Mouse (Mus musculus) c-Kit-negative CD71-positive TER-119-positive erythroid progenitor cells, embryonic 14.5 days (primary cell): Measurements from ENCODE around the gene Idh2.
"Not testable (repeated sequence)": the region's sequence is repeated elsewhere in the genome, so short reads cannot be mapped to it uniquely, and the experiment has no call there.

Source experiments
- DNase-seq: peaks from one replicate; pipeline ENCODE4 v3.0.0-alpha.2; 2013; ENCODE audit warnings: low read depth, low spot score

The Idh2 gene

DNA sequence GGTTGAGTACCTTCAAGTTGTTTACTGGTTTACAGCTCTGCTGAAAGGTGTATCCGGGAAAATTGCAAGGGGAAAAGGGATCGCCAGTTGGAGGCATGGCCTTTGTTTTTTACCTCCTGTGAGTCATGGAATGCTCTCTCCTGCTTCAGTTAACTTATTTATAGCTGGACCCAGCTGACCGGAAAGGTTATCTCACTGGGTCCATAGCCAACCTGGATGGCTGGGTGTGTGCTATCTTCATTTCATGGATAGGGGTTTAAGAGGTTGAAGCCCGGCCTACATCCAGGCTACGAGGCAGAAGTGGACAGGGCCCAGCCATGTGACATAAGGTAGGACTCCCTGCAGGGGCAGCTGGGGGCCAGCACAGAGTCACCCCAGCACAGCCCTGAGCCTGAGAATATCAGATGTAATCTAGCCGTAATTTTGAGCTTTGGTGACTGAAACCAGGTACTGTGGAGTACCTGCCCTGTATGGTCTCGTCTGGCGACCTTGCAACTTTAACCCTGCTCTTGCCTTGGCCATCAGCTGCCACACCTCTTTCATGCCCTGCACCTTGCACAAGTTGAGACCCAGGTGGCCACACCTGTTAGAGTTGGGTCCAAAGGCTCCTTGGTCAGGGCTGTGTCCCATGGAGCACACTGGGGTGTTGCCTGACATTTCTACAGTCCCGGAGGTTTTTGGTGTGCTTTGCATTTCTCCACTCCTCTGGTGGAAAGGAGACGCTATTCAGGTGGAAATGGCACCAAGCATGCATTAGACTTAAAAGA is 55.0 kb downstream of the Idh2 start:
- no peak for DNase-seq

DNA sequence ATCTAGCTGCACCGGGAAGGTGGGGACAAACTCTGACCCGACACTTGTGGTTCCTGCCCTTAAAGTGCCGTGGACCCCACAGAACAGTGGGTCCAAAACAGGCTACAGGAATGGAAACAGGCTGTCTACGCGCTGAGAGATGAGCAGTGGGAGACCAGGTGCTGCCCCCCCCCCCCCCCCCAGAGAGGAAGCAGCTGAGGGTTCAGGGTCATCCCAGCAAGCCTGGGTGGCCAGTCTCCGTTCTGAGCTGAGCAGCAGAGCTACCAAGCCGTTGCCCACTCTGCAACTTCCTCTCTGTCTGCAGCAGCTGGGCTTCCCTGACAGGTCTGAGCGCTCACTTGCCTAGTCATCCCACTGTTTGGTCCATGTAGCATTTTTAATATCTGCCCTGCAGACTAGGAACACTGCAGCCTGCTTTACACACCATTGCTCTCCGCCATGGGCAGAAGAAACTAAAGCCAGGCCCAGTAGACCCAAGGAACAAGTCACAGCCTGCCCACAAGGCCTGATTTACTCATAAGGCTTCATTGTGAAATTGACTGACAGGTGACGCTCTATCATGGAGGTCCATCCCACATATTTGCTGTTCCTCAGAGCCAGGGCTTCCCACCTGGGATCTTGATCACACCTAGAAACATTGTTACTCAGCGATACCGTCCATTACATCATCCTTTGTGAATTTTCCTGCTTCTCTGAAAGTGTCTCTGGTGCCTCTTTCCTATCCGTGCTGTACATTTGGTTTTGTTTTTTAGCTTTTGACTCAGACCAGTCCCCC is 55.9 kb downstream of the Idh2 start:
- DNase-seq, result no peak

DNA sequence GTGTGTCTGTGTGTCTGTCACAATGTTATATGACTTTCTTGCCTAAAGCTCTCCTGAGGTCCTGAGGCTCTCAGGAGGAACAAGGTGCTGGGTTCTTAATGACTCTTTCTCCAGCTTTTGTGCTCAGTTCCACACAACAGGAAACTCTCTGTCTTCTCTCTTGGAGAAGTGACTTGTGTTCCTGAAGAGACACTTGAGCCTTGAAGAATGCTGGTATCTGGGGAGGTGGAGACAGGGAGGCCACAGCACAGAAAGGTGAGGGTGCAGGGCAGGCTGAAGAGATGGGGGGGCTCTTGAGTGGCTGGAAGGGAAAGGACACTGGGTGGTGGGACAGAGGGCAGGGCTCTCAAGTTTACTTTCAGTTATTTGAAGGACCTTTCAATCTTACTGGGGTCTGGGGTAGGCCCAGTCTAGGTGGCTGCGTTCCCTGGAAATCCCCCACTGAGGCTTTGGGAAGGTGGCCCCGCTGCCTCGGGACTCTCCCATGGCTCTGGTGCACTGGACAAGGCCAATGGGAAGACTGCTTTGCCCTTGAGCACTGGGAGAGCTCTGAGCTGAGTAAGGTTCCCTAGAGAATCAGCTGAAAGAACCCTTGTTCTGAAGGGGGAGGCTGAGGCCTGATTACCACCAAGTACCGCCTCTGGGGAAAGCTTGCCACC is 56.7 kb downstream of the Idh2 start:
- DNase-seq, result no peak

DNA sequence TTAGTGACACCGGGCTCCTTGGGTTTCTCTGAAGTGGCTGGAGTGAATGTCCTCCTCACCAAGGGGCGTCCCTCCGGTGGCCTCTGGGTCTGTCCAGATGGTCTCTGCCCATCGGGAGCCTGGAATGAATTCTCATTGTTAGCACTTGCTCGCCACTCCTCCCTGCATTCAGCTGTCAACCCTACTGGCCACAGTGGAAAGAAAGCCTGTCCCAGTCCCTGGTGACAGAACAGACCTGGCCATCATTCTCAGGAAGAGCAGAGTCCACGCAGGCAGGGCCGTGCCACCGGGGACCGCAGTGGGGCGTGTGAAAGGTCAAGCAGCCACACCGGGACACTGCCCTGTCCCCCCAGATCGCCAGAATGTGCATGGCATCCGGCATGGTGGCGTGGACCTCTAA is 57.4 kb downstream of the Idh2 start:
- DNase-seq, result no peak

DNA sequence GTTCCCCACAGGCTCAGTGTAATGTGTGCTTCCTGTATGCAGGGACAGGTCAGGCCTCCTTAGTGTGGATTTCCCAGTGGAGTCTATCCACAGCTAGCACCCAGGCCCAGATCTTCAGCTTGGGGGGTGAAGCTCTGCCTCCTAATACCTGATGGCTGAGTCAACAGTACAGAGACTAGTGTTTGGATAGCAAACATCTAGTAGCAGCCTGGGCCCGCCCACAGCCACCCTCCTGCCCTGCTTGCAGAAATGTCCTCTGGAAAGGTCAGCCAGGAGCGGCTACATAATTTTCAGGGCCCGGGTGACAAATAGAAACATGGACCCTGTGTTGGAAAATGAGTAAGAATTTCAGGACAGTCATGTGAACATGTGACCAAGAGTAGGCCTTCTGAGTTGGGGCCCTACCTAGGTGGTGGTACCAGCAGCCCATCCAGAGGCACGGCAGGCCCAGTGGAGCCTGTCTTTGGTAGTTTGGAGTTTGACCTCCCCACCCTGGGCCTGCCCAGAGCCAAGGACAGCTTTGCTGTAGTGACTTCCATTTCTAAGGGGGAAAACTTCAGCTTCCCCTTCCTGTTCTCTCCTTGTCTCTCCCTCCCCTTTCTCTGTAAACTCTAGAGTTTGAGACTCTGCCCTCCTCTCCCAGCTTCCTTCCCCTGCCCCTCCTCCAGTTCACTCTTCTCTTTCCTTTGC is 58.0 kb downstream of the Idh2 start:
- no peak for DNase-seq

DNA sequence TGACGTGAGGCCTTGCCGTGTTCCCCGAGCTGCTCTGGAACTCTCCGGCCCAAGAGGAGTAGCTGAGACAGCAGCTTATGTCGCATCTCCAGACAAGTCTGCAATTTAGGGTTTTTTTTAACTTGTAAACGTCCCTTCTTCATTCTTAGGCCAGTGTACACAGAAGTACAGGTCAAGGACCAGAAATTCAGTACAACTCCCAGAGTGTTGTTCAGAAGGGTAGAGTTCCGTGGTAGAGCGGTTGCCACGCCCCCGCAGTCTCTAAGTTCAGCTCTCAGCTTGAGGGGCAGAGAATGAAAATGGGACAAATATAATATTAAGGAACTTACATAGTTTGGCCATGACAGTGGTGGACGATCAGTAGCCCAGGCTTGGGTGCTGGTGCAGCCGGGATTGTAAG is 59.4 kb downstream of the Idh2 start:
- no peak for DNase-seq

DNA sequence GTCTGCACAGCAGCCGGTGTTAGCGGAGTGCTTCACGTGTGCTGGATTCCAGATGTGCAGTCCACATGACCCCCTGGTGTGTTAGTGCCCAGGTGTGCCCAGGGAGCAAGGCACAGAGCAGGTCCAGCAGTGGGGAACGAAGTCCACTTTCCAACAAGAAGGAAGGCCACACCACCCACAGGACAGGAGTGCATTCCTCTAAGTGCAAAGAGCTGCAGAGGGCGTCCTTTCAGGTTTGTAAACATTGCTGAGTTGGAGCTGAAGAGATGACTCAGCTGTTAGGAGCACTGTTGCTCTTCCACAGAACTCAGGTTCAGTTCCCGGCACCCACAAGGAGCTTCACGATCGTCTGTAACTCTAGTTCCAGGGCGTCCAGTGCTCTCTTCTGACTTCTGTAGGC is 62.0 kb downstream of the Idh2 start:
- DNase-seq, result no peak

DNA sequence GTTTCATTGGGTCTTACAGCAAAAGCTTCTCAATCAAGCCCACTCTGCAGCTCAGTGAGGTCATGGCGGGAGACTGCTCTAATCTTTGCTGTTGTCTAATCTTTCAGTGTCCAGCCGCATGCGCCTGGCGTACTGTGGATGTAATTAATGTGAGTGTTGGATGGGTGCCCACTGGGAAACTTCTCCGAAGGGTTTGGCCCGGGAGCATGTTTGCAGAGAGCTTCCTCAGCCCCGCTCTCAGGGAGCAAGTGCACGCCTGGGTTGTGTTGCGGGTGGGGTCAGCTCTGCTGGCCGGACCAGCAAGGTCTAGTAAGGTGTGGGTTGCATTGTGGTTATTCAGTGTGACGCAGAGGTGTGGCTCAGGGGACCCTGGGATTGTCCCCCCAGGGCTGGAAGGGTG is 62.9 kb downstream of the Idh2 start:
- no peak for DNase-seq

DNA sequence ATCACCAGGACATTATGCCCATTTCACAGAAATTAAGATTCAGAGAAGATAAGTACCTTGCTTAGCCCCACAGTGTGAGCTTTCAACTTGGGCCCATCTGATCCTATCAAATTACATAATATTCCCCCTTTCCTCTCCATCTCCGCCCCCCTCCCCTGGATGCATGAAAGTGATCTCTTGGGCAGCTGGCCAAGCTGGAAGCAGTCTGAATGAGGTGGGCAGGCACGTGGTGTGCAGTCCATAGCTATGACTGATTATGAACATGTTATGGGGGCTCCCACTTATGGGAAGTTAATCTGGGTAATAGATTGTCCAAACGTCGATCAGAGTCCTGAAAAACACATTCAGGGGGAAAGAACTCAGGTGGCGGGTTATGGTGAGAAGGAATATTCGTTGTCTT is 63.4 kb downstream of the Idh2 start:
- no peak for DNase-seq

DNA sequence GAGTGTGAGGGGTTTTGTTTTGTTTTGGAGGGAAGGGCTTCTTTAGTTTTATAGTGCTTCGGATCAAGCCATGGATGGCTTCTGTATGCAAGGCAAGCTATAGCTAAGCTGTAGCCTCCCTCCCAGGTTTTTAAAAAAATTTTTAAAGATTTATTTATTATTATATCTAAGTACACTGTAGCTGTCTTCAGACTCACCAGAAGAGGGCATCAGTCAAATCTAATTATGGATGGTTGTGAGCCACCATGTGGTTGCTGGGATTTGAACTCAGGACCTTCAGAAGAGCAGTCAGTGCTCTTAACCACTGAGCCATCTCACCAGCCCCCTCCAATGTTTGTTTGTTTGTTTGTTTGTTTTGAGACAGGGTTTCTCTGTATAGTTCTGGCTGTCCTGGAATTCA is 64.8 kb downstream of the Idh2 start:
- not testable (repeated sequence) for DNase-seq

DNA sequence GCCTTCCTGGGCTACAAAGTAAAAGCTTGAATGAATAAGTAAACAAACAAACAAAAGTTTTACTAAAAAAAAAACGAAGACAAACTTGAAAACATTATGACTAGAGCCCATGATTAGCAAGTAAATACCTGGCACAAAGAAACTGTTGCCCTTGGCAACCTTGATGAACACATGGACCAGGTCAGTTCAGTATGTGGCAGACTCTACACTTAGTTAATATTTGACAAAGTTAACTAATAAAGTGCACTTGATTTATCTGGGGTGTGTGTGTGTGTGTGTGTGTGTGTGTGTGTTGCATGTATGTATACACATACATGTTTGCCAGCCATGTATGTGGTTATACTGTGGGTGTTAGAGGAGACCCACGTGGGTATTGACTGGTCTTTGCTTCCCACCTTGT is 65.4 kb downstream of the Idh2 start:
- no peak for DNase-seq

DNA sequence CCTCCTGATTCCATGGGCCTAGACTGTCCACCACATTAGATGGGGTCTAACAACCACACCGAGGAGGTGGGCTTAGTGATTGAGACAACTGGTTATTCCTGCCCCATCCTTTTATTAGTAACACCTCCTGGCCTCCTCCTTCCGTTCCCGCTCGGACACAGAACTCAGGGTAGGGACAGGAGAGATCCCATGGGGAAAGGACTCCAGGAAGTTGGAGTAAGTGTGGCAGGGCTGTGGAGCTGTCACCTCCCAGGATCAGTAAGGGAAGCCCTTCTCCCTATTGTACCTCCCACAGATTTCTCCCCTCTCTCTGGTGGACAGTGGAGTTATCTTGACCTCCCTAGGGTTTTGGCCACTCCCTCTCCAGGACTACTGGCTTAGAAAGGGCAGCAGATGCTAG is 68.2 kb downstream of the Idh2 start:
- no peak for DNase-seq
